Mouse (Mus musculus): Measurements from ENCODE around the gene Aes.

Aes gene

DNA sequence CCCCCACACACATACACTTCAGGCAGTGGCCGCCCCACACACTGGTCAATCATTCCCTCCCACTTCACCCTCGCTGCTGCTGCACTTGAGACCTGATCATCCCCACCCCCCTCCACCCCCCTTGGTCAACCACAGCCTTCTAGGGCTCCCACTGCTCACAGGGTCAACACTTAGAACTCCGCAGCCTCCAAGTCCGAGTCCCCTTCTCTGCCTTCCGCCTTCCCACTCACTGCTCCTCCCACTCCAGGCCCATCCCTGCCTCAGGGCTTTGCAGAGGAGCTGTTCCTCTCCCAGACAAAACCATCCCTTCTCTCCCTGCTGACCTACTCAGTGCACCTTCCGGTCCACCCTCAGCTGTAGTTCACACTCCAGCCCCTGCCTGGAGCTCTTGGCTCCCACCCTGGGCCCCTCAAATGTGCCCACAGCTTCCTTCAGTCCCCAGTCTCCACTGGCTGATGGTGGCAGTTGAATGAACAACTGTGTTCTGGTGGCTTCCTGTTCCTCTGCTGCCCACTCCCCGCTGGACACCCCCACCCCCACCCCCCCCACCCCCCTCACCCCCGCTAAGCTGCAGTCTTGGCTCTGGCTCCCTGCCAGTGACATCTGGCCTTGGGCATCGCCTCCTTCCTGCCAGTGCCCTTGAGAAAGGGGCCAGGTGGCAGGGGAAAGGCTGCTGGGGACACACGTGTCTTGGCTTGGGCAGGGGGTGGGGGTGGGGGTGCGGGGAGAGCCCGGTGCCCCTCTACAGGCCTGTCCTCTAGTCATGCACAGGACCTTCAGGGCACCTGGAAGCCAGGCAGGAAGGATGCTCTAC is 38.1 kb downstream of the Aes start:
- DNase-seq (ENCODE audit: low spot score): peak; percentile 42

DNA sequence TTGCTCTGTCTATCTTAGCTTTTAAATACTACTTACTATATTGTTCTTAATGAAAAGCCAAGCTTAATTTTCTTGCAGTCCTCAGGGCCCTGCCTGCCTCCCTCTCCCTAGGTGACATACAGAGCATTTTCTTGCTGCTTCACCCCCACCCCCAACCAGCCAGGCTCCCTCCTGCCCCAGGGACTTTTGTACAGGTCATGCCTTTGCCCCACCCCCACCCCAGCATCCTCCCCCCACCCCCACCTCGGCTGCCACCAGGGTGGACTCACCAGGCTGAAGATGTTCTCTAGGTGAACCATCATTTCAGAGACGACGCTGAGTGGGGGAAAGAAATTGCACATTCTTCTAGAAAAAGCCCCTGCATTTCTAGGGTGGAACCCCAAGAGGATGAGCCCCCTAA is 39.1 kb downstream of the Aes start:
- no peak for DNase-seq (ENCODE audit: low spot score)

DNA sequence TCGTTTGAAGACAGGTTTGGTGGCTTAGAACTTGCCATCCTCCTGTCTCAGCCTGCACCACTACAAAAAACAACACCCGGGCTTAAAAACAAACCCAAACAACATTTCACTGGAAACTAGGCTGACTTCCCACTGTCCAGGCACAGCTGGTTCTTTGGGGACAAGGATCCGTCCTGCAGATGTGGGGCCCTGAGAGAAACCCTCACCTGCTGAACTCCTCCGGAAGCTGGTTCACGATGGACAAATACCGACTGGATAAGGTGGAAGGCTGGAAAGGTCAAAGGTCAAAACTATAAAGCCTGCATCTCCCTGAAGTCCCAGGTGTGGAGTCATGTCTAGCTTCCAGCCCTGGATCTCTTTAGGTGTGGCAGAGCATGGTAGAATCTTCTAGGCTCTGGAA is 39.6 kb downstream of the Aes start:
- no peak for DNase-seq (ENCODE audit: low spot score)

DNA sequence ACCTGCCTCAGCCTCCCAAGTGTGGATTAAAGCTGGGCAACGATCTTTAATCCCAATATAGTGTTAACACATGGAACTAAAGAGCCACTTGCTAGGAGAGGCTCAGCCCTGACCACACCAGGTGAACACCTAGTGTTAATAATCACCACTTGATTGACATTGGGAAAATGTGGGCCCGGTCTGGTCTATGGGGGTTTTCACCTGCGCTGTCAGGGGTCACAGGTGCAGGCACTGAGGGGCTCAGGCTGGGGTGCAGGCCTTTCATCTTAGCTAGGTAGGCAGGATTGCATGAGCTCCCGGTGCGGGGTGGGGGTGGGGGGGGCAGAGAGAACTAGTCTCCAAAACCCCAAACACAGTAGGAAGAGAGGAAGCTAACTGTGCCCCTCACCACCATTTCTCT is 40.3 kb downstream of the Aes start:
- no peak for DNase-seq (ENCODE audit: low spot score)

DNA sequence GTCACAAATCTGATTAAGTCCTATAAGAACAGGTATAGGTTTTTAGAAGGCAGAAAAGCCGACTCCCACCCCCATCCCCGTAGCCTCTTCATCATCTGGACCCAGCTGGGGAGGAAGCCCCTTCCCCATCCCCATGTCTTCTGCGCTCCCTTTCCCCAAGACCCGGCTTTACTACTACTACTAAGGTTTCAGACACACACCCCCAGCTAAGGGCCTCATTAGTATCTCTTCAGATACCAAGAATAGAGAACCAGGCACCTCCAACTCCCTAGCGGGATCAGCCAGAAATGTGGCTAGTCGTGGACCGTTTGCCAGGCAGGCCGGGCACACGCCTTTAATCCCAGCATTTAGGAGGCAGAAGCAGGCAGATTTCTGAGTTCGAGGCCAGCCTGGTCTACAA is 40.8 kb downstream of the Aes start:
- no peak for DNase-seq (ENCODE audit: low spot score)

DNA sequence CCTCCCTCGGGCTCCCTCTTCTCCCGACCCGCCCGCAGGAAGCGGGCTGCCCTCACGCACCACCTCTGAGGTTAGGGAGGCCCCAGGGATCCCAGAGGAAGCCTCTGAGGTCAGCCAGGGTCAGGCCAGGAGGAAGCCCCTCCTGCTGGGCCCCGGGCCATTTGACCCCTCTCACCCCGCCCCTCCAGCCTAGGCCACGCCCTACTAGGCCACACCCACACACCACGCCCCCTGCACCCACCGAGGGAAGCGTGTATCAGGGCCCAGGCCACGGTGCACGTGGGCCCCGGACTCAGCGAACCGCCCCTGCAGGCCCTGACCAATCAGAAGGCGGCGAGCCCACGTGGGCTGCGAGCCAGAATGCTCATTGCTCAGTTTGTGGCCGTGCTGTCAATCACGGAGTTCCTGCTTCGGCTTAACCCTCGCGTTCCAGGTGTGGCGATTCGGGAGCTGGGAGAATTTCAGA is 41.5 kb downstream of the Aes start, which contains the start of gene Tle6:
Gene Tle6, minus strand, starts transcription at position 336 of the 466 bp plus-strand sequence.
- DNase-seq (ENCODE audit: low spot score): peak; percentile 97

DNA sequence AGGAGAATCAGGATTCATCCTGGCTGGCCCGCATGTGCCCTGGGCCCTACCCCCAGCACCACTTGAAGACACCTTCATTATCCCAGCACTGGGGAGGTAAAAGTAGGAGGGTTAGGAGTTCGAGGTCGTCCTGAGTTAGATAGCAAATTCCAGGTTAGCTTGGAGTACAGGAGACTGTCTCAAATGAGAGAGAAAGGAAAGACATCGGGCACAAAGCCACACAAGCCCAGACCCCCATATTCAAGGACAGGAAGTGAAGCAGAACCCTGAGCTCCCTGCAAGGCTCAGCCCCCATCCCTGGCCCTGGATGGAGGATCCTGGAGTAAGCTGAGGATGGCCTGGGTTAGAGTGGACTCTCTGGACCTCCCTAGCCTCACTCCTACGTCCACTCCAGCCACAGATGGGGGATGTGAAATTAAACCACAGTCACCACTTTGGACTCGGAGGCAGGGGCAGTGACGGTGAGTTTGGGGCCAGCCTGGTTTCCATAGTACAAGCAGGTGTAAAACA is 42.2 kb downstream of the Aes start:
- no peak for DNase-seq (ENCODE audit: low spot score)

DNA sequence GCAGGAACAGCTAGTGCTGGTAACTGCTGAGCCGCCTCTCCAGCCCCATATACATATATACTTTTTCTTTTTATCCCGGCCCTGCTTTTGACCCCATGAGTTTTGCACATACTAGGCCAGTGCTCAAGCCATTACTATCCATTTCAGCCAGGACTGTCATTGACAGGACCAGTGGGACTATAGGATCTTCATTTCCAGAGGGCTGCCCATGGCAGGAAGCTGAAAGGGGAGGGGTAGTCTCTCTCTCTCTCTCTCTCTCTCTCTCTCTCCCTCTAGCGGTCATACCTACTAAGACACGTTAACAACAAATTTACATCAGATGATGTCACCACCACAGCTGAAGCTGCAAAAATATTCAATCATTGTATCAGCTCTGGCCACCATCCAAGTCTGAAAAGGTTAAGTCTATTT is 43.5 kb downstream of the Aes start:
- DNase-seq (ENCODE audit: low spot score): no peak

DNA sequence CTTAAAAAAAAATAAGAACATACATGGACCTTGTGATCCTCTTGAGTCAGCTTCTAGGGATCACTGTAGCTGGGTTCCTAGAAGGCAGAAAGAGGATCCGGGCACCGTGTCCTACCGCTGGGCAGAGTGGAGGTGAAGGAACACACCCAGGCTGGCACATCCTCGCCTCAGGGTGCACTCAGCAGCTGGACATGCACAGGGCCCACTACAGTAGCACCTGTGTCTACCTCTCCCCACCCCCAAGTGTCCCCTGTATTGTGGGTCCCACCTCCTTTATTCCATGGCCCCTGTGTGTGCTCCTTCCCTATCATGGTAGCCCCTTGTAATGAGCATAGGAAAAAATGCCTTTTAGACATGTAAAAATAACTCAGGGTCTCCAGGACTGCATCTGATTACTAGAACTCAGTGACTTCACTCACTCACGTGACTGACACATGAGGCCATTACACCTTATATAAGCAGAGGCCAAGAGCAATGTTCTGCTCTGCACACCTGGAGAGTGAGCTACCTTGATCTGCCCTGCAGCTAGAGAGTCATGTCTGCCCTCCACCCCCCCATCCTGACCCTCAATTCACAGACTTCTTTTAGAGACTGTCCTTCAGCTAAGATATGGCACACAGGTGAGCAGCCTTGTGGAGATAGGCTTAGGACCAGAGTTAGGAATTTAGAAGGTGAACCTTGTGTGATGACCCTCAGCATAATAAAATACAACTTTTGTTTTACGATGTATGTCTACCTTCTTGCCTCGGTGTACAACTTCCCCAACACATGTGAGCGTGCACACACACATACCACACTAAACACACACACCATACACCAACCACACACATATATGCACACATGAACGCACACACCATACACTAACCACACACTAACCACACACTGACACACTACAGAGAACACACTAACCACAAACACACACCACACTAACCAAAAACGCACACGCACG is 45.0 kb downstream of the Aes start:
- no peak for DNase-seq (ENCODE audit: low spot score)

DNA sequence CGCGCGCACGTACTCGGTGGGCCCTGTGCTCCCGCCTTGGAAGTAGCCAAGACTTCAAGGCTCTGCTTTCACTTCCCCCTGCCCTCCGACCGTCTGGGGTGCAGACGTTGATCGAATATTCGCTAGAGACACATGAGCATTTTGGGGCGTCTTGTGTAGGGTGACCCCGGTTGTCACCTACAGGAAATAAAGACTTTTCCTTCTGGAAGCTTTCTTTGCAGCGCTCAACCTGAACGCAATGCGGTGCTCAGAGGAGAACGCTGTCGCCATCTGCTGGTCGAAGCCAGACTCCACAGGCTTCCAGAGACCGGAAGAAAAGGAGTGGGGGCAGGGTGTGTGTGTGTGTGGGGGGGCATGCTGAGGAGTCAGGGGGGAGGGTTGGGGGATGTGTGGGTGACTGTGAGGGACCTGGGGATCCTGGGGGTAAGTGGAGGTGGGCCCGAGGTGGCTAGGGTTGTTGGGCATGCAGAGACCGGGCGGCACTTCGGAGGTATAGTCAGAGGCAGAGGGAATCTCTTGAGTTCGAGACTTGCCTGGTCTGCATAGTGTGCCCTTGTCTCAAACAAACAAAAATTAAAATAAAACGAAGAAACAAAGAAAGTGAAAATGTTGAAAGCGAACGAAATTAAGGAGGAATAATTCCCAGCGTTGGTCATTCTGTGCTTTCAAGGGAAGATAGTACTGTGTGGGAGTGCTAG is 45.8 kb downstream of the Aes start:
- DNase-seq (ENCODE audit: low spot score): peak; percentile 91

DNA sequence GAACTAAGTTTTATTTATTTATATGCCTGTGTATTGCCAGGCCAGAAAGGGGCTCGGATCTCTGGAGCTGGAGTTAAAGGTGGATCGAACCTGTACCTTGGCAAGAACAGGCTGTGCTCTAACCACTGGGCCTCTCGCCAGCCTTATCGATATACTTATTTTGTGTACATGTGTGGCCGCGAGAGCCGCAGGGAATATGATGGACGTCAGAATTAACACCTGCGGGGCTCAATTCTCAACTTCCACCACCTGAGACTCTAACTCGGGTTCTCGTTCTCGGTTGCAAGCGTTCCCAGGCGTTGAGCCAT is 46.3 kb downstream of the Aes start:
- no peak for DNase-seq (ENCODE audit: low spot score)

DNA sequence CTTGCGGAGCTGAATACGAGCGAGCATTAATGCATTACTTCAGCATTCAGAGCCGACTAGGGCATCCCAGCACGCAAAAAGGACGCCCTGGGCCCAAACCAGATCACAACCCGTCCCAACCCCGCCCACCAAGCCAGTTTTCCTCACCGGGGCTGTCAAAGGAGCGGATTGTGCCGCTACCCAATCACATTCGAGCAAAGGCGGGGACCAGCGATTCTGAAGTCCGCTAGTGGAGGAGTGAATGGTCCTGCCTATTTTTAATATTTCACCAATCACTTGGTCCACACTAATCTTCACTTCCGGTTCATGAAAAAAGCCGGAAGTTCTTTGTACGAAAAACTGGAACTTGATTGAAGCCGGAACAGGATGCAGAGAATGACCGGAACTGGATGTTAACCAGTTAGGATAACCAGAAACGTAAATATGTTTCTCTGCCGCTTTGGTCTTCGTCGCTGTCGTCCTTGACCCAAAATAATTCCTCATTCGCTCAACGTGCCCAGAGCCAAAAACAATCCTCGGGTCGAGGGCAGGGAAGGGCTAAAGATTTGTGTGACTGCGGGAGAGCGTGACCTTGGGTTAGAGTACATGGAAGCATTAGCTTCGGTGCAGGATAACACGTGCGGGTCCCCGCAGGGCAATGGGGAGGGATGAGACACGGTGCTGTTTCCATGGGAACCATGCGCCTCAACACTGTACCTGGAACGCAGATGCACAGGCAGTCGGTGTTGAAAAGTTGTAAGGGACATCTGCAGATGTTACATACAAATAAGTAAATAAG is 46.9 kb downstream of the Aes start, which contains the start of gene BC025920:
Gene BC025920, plus strand, starts transcription at position 297 of the 778 bp plus-strand sequence.
- DNase-seq (ENCODE audit: low spot score): peak; percentile 95

DNA sequence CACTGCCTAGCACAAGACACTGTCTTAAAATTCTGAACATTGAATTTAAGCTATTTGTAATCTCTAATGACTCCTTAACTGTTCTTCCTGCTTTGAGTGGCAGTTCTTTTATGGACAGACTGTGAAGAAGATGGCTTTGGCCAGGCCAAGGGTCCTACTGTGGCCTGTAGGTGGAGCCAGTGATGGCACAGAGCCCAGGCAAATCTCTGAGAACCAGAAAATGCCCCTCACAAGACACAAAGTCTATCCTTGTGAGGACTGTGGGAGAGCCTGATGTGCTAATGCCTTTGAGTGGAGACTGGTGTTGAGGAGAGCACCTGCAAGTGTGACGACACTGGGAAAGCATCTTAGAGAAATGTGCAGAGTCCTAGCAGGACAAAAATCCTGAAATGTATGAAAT is 49.0 kb downstream of the Aes start:
- DNase-seq (ENCODE audit: low spot score): no peak

DNA sequence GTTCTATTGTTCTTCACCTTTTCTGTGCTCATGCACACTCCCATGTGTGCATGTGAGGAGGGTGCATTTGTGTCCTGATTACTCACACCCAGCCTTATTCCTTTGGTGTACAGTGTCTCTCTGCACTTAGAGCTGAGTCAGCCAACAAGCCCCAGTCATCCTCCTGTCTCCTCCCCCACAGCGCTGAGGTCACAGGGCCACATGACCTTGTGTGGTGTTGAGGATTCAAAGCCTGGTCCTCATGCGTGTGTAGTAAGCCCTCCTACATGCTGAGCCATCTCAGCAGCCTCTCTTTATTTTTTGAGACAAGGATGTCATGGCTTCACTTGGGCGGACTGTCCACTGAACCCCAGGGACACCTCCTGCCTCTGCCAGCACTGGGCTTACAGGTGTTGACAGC is 53.5 kb downstream of the Aes start:
- no peak for DNase-seq (ENCODE audit: low spot score)

DNA sequence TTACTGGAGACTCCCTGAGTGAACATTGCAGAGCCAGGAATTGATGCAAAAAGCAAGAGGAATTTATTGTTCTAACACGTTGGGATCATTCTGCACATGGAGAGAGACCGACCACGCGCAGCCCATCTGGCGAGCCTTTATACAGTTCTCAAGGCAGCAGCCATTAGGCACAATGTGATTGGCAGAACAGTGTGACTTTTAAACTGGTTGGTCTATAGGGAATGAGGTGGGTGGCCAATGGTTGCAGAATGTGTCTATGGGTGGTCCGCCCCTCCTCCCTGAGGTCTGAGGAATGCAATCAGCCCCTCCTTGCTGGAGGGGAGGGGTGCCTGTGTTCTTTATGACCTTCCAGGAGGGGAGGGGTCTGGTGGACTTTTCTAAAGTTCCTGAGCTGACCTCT is 56.2 kb downstream of the Aes start:
- no peak for DNase-seq (ENCODE audit: low spot score)

Data from urinary bladder, postnatal 14 days (tissue).